Mouse (Mus musculus): ENCODE data around the gene D230025D16Rik.

The D230025D16Rik gene

DNA sequence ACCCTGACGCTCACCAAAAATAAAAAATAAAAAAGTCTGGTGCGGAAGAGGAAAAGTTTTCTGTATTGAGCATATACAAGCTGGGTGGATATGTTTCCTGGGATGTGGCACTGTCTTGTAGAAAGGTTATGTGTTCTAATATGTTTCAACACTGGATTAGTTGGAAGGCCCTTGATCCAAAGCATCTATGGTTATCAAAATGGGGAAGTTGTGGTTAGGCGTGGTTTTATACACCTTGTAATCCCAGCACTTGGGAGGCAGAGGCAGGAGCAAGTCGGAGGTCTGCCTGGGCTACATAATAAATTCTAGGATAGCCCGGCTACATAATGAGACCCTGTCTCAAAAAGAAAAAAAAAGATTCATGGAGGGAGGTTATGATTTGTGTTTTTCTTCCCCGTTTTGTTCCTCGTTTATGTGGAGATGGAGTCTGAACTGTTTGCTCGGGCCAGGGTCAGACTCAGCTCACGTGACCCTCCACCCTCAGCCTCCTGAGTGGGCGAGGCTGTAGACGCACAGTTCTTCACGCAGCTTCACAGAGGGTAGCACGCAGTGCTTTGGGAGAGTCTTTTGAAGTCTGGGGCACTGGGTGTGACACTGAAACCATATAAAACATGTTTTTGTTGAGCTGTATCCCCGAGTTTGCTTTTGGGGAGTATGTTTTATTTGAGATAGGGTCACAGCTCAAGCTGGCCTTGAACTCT, 12.6 kb downstream of the D230025D16Rik start:
- no peak for DNase-seq (ENCODE audit: low read depth, low spot score)

DNA sequence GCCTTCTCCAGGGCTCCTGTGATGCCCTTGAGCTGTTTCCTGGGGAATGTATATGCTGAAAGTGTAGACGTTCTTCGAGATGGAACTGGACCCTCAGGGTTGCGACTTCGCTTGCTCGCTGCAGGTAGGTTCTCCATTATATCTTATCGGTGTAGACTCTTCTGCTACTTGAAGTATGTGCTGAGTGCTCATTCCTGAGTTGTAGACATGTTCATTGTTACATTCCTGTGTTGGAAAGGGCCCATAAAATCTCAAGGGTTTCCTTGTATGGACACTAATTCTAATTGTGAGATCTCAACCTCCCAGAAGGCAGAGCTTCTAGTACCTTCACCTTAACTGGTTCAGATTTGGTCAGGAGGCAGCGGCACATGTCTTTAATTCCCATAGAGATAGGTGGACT, 16.1 kb downstream of the D230025D16Rik start:
- DNase-seq (ENCODE audit: low read depth, low spot score): no peak

- no peak for DNase-seq (ENCODE audit: low read depth, low spot score)
Observed at GRCm38 (mm10) chr8:105251954-105252353, 27.0 kb downstream of the D230025D16Rik start.

- DNase-seq (ENCODE audit: low read depth, low spot score): peak; percentile 14
Observed at GRCm38 (mm10) chr8:105252680-105253537, 28.0 kb downstream of the D230025D16Rik start.

GRCm38 (mm10) chr8:105253766-105254151, 28.8 kb downstream of the D230025D16Rik start:
- no peak for DNase-seq (ENCODE audit: low read depth, low spot score)

GRCm38 (mm10) chr8:105254152-105254965, 29.4 kb downstream of the D230025D16Rik start:
- peak; percentile 93 for DNase-seq (ENCODE audit: low read depth, low spot score)

DNA sequence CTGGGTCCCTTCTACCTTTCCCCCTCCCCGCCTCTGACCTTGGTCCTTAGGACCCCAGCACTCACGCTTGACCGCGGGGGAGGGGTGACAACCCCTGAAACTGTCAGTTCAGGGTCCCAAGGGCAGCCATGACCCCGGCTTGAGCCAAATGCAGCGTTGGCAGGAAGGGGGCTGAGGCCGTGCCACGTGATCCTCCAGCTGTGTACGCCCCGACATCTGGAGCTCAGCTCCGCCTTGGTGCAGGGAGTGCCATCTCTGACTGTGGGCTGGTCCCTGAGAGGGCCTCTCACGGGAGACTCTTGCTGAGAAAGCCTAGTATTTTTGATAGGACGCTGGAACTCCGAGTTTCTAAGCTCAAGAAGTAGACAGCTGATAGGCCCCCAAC, 30.0 kb downstream of the D230025D16Rik start, which contains the start of gene B3gnt9:
Gene B3gnt9, minus strand, starts transcription at position 188 of the 385 bp plus-strand sequence.
- DNase-seq (ENCODE audit: low read depth, low spot score): peak; percentile 98

GRCm38 (mm10) chr8:105257318-105258114, 32.6 kb downstream of the D230025D16Rik start:
- no peak for DNase-seq (ENCODE audit: low read depth, low spot score)

DNA sequence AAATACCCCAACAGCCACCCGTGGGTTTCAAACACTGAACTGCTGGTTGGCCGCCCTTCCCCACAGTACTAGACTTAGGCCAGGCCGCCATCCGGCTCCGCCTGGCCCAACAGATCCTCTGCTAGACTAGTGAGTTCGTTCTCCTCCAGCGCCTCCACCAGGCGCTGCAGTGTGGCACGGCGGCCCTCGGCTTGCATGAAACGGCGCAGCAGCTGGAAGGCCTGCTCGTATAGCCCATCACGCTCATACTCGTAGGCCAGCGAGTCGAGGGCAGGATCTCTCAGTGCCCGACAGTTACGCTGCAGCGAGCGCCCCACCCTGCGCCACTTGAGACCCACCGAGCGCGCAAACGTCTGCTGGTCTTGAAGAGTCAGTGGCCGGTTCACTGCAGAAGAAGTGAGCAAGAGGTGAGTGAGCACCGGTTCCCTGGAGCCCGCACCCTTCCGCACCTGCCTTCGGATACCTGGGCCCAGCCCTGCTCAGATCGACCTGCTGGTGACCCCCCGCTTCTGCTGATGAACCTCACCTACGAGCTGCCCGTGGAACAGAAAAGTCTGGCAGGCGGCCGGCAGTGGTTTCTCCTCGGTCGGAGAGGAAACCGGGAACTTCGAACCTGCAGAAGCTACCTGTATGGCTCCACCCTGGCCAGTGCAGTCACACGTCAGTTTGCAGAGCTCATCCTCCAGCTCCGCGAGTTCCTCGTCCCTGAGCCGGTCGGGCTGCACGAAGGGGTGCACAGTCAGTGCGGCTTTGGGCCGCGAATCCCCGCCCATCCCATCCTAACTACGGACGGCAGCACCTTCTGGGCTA, 34.2 kb downstream of the D230025D16Rik start:
- DNase-seq (ENCODE audit: low read depth, low spot score): no peak

GRCm38 (mm10) chr8:105259721-105260320, 34.9 kb downstream of the D230025D16Rik start:
- DNase-seq (ENCODE audit: low read depth, low spot score): no peak

DNA sequence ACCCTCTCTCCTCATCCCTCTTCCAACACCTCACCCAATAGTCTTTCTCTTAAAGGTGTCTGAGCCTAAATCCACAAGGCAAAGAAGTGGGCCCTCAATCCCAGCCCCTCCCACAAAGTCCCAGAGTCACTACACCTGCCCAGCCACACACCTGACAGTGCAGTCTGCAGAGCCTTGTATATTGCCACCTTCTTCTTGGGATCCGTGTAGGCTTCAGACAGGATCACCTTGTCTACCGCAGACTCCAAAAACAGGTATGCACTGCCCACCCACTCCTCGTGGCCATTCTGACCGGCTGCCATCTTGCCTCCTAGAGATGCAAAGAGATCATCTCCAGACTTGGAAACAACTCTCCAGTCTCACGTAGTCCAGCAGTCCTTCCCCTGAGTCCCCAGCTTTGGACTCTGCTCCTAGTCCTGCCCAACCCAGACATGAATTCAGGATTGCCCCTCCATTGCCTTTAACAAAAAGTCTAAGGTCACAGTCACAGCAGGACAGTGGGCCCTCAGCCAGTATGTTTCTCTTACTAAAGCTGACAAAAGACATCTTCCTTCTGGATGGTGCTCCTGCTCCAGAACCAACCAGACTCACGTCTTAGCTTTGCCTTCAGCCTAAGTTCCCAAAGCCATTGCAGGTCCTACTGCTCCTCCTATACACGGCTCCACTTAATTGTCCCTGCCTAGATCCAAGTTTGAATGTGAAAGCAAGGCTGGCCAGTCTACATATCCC, 35.6 kb downstream of the D230025D16Rik start:
- DNase-seq (ENCODE audit: low read depth, low spot score): no peak

DNA sequence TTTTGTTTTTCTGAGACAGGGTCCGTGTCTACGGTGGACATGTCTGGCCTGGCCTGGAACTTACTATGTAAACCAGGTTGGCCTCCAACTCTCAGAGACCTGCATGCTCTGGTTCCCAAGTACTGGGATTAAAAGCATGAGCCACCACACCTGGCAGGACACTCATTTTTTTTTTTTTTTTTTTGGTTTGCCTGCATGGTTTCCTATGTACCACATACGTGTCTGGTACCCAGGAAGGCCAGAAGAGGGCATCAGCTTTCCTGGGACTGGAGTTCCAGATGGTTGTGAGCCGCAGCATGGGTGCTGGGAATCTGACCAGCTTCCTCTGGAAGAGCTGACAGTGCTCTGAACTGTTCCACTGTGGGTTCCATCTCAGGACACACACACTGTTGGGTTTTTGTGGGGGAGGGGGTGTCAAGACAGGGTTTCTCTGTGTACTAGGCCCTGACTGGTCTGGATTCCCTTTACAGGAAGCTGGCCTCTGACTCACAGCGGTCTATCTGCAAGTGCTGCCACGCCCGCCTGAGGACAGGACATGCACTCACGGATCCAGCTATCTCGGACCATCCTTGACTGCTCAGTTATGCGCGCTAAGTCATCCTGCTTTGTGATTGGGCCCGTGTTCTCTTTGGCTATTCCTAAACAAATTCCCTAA, 36.5 kb downstream of the D230025D16Rik start:
- peak; percentile 34 for DNase-seq (ENCODE audit: low read depth, low spot score)

GRCm38 (mm10) chr8:105263244-105263912, 38.4 kb downstream of the D230025D16Rik start:
- peak; percentile 49 for DNase-seq (ENCODE audit: low read depth, low spot score)

GRCm38 (mm10) chr8:105264024-105264982, 39.4 kb downstream of the D230025D16Rik start, which contains the start of the genes Tradd and Fbxl8:
Tradd (minus strand) TSS chr8:105264609.
Fbxl8 (plus strand) TSS chr8:105264648.
- DNase-seq (ENCODE audit: low read depth, low spot score): peak; percentile 83

- DNase-seq (ENCODE audit: low read depth, low spot score): peak; percentile 82
Observed at GRCm38 (mm10) chr8:105265128-105265527, 40.2 kb downstream of the D230025D16Rik start.

DNA sequence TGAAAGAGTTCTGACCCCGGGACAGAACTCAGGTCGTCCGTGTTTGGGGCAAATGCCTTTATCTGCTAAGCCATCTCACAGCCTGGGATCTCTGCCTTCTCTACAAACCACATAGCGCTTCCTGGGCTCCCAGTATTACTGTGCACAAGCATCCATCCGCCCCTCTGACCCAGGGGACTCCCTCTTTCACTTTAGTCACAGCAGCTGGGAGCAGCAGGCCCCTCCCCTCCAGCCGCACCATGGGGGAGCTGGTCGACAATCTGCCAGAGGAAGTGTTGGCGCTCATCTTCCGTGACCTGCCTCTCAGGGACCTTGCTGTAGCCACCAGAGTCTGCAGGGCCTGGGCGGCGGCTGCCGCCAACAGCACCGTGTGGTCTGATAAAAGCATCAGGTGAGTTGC, 41.8 kb downstream of the D230025D16Rik start:
- DNase-seq (ENCODE audit: low read depth, low spot score): no peak

Data from 3T3-L1 (cell line).